Mouse (Mus musculus) bone marrow macrophage, adult 2 months (primary cell): ENCODE results near the gene Cmip.

Experiments used
- CTCF ChIP-seq: IDR thresholded peaks from 2 replicates; pipeline ENCODE4 v1.5.1; 2012; ENCODE audit warnings: low read depth, mild to moderate bottlenecking, low read length, moderate library complexity
- POLR2A ChIP-seq: IDR thresholded peaks from 2 replicates; pipeline ENCODE4 v1.6.1; 2012; ENCODE audit warnings: mild to moderate bottlenecking, low read depth, low read length, borderline replicate concordance

DNA sequence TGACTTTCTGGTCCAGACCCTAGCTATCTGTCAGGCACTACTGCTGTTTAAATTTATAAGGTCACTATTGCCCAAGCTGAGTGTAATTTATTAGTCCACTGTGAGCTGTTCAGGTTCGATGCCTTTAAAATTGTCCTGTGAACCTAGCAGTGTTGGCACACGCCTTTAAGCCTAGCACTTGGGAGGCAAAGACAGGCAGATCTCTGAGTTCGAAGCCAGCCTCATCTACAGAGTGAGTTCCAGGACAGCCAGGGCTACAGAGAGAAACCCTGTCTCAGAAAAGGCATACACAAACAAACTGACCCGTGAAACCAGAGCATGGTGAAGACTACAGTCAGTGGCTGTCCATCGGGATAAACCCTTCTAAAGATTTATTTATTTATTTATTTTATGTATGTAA is 16.5 kb upstream of the Cmip start:
- TF ChIP-seq POLR2A: no peak
- TF ChIP-seq CTCF: no peak
